Mouse (Mus musculus) megakaryocyte, adult 5-6 weeks (primary cell): ENCODE results near the gene Dcpp1. TPM values are rescaled to one million over a fixed set of nuclear protein-coding genes. Genes with fewer than 3 reads are reported as not detected.

Experiments used
- ATAC-seq: 2 replicates; pipeline ENCODE4 v1.8.0; 2016; ENCODE audit warnings: mild to moderate bottlenecking, inconsistent platforms; ENCODE audit not compliant: poor library complexity, severe bottlenecking
- total RNA-seq, 2 experiments: library from RNA; stranded (forward) in 1 of 2; stranded (reverse) in 1 of 2; fragments of 153-499, 151-499 nt in 1 of 2; fragments of 221-1000, 200-1000 nt in 1 of 2; gene quantifications; 2 replicates each; pipeline versions ENCODE4 v1.2.3 to v1.2.4; 2015 to 2017

The Dcpp1 gene
- total RNA-seq, 2 experiments from 2014 or later: not detected

GRCm38 (mm10) chr17:23924531-23925007 is 43.9 kb downstream of the Dcpp1 start:
- ATAC-seq: peak; percentile 99

DNA sequence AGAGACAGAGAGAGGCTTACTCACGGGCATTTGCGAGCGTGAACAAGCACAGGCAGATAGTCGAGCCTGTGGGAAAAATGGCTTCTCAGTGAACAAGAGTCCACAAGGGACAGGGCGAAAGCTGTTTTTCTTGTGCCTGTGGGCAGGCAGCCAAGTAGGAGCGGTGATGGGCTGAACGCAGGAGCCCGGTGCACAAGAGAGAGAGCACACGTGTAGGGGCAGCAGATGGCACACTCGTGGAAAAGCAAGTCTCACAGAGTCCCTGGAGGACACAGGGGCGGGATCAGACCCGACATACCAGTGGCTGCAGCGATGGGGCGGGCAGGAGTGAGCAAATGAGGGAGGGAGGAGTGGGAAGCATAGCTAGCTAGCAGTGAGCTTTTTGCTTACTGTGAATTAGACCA is 44.4 kb downstream of the Dcpp1 start:
- 0 out of 2 replicates have a peak, but pooled peaks have one; percentile 41 for ATAC-seq

- ATAC-seq: no peak
Observed at GRCm38 (mm10) chr17:23931157-23931556, 50.5 kb downstream of the Dcpp1 start.

Other genes starting within 250 kb of the Dcpp1 start
- gene Mmp25, start 235.6 kb upstream of the Dcpp1 start, total RNA-seq (2015): 22.6 and 32.1 TPM in 2 replicates
- 14.0 and 19.5 TPM in 2 replicates for gene Mmp25, start 235.6 kb upstream of the Dcpp1 start, total RNA-seq (2017)
- gene Bicdl2, start 220.4 kb upstream of the Dcpp1 start, total RNA-seq (2015): not detected in 2 replicates
- gene Bicdl2, start 220.4 kb upstream of the Dcpp1 start, total RNA-seq (2017): 0.45 TPM in 1 of 2 replicates, not detected in the other
- 67.4 and 97.1 TPM in 2 replicates for gene Hcfc1r1, start 207.3 kb upstream of the Dcpp1 start, total RNA-seq (2015)
- gene Hcfc1r1, start 207.3 kb upstream of the Dcpp1 start, total RNA-seq (2017): 38.1 and 52.4 TPM in 2 replicates
- 26.5 and 26.8 TPM in 2 replicates for gene Thoc6, start 207.0 kb upstream of the Dcpp1 start, total RNA-seq (2015)
- 38.5 and 45.2 TPM in 2 replicates for gene Thoc6, start 207.0 kb upstream of the Dcpp1 start, total RNA-seq (2017)
- 1.8 and 5.8 TPM in 2 replicates for gene Tnfrsf12a, start 203.4 kb upstream of the Dcpp1 start, total RNA-seq (2015)
- 5.9 and 7.7 TPM in 2 replicates for gene Tnfrsf12a, start 203.4 kb upstream of the Dcpp1 start, total RNA-seq (2017)
- gene Cldn6, start 201.6 kb upstream of the Dcpp1 start, total RNA-seq (2015): not detected in 2 replicates
- not detected in 2 replicates for gene Cldn6, start 201.6 kb upstream of the Dcpp1 start, total RNA-seq (2017)
- not detected in 2 replicates for gene Cldn9, start 196.8 kb upstream of the Dcpp1 start, total RNA-seq (2015)
- not detected in 2 replicates for gene Cldn9, start 196.8 kb upstream of the Dcpp1 start, total RNA-seq (2017)
- not detected in 2 replicates for gene 1520401A03Rik, start 158.1 kb upstream of the Dcpp1 start, total RNA-seq (2015)
- not detected in 2 replicates for gene 1520401A03Rik, start 158.1 kb upstream of the Dcpp1 start, total RNA-seq (2017)
- 31.1 and 32.2 TPM in 2 replicates for gene Pkmyt1, start 154.5 kb upstream of the Dcpp1 start, total RNA-seq (2015)
- 15.9 and 16.6 TPM in 2 replicates for gene Pkmyt1, start 154.5 kb upstream of the Dcpp1 start, total RNA-seq (2017)
- gene Paqr4, start 140.0 kb upstream of the Dcpp1 start, total RNA-seq (2015): 3.3 and 4.1 TPM in 2 replicates
- gene Paqr4, start 140.0 kb upstream of the Dcpp1 start, total RNA-seq (2017): 7.6 and 10.1 TPM in 2 replicates
- gene Kremen2, start 135.0 kb upstream of the Dcpp1 start, total RNA-seq (2015): not detected in 2 replicates
- not detected in 2 replicates for gene Kremen2, start 135.0 kb upstream of the Dcpp1 start, total RNA-seq (2017)
- gene Flywch1, start 109.3 kb upstream of the Dcpp1 start, total RNA-seq (2015): 3.1 and 3.7 TPM in 2 replicates
- 7.7 and 12.0 TPM in 2 replicates for gene Flywch1, start 109.3 kb upstream of the Dcpp1 start, total RNA-seq (2017)
- gene Flywch2, start 94.8 kb upstream of the Dcpp1 start, total RNA-seq (2015): 0.66 TPM in 1 of 2 replicates, not detected in the other
- gene Flywch2, start 94.8 kb upstream of the Dcpp1 start, total RNA-seq (2017): 0.92 TPM in 1 of 2 replicates, not detected in the other
- 210 and 224 TPM in 2 replicates for gene Srrm2, start 90.3 kb upstream of the Dcpp1 start, total RNA-seq (2015)
- gene Srrm2, start 90.3 kb upstream of the Dcpp1 start, total RNA-seq (2017): 81.2 and 117 TPM in 2 replicates
- 283 and 294 TPM in 2 replicates for gene Elob, start 51.7 kb upstream of the Dcpp1 start, total RNA-seq (2015)
- gene Elob, start 51.7 kb upstream of the Dcpp1 start, total RNA-seq (2017): 113 and 140 TPM in 2 replicates
- gene Prss33, start 44.8 kb upstream of the Dcpp1 start, total RNA-seq (2015): not detected in 2 replicates
- not detected in 2 replicates for gene Prss33, start 44.8 kb upstream of the Dcpp1 start, total RNA-seq (2017)
- gene Prss32, start 37.0 kb upstream of the Dcpp1 start, total RNA-seq (2015): not detected in 2 replicates
- not detected in 2 replicates for gene Prss32, start 37.0 kb upstream of the Dcpp1 start, total RNA-seq (2017)
- gene Prss41, start 36.7 kb upstream of the Dcpp1 start, total RNA-seq (2015): not detected in 2 replicates
- not detected in 2 replicates for gene Prss41, start 36.7 kb upstream of the Dcpp1 start, total RNA-seq (2017)
- not detected in 2 replicates for gene Prss21, start 12.8 kb upstream of the Dcpp1 start, total RNA-seq (2015)
- not detected in 2 replicates for gene Prss21, start 12.8 kb upstream of the Dcpp1 start, total RNA-seq (2017)
- not detected in 2 replicates for gene Dcpp2, start within 50 bp of the Dcpp1 start, total RNA-seq (2015)
- not detected in 2 replicates for gene Dcpp2, start within 50 bp of the Dcpp1 start, total RNA-seq (2017)
- gene Dcpp3, start 36.6 kb downstream of the Dcpp1 start, total RNA-seq (2015): not detected in 2 replicates
- gene Dcpp3, start 36.6 kb downstream of the Dcpp1 start, total RNA-seq (2017): not detected in 2 replicates
- gene Sbp, start 60.8 kb downstream of the Dcpp1 start, total RNA-seq (2015): not detected in 2 replicates
- not detected in 2 replicates for gene Sbp, start 60.8 kb downstream of the Dcpp1 start, total RNA-seq (2017)
- not detected in 2 replicates for gene Sbpl, start 74.4 kb downstream of the Dcpp1 start, total RNA-seq (2015)
- gene Sbpl, start 74.4 kb downstream of the Dcpp1 start, total RNA-seq (2017): not detected in 2 replicates
- 1.2 and 2.5 TPM in 2 replicates for gene Prss30, start 99.7 kb downstream of the Dcpp1 start, total RNA-seq (2015)
- gene Prss30, start 99.7 kb downstream of the Dcpp1 start, total RNA-seq (2017): 0.89 and 1.2 TPM in 2 replicates
- gene Prss22, start 117.2 kb downstream of the Dcpp1 start, total RNA-seq (2015): not detected in 2 replicates
- not detected in 2 replicates for gene Prss22, start 117.2 kb downstream of the Dcpp1 start, total RNA-seq (2017)
- not detected in 2 replicates for gene Prss27, start 157.3 kb downstream of the Dcpp1 start, total RNA-seq (2015)
- not detected in 2 replicates for gene Prss27, start 157.3 kb downstream of the Dcpp1 start, total RNA-seq (2017)
- 12.0 and 16.7 TPM in 2 replicates for gene Kctd5, start 192.6 kb downstream of the Dcpp1 start, total RNA-seq (2015)
- 17.3 and 17.7 TPM in 2 replicates for gene Kctd5, start 192.6 kb downstream of the Dcpp1 start, total RNA-seq (2017)